Mouse (Mus musculus) effector memory CD4-positive, alpha-beta T cell, adult 7 months (primary cell): ENCODE measurements around the gene S1pr1. TPM values are rescaled to one million over a fixed set of nuclear protein-coding genes. Genes with fewer than 3 reads are reported as not detected.

Source experiments
- polyA plus RNA-seq: library from polyadenylated mRNA; unstranded; fragments of 100-300 nt; shearing (Covaris generic); gene quantifications from one replicate; pipeline ENCODE4 v1.2.1, GENCODE M21; 2017

Gene S1pr1
- 819 TPM for polyA plus RNA-seq

DNA sequence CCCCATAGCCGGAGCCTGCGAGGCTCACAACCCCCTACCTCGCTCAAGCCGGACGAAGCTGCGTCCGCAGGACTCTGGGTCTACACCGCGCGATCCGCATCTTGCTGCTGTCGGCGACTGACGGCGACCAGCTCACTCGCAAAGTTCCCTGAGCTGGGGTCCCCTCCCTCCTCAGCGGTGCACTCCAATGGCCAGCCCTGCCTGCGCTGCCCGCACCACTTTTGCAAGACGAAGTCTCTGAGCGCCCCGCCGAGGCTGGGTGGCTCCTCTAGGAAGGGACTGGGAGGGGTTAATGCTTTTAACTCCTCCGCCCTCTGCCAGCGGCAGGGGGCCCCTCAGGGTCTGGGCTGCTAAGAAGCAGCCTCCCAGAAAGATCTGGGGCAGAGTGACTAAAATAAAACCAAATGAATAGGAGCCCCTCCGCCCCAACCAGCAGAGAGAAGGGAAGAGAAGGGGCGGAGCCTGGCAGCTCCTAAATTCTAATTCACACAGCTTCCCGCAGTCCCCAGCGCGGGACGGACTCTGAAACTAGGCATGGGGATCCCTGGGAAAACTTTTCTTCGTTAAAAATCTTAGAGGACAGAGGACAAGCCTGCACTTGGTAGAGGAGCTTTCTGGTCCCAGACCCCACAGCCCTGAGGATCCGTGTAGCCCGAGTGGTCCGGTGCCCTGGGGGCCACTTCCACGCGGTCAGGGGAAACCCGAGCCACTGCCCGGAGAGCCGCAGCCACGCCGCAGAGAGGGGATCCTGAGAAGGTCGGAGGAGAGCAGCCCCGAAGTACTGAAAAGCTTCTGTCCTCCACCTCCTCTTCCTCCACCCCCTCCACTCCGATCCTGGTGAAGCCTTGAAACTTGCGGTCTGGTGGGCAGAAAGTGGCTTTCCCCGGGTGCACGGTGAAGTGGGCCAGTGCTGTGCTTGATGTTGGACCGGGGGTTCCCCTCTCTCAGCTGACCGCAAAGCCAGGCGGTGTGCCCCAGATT is at the start of gene S1pr1:
Gene S1pr1, minus strand, starts transcription at position 402 of the 981 bp plus-strand sequence.

Other genes starting within 250 kb of the S1pr1 start
- 99.0 TPM for gene Dph5, start 172.8 kb upstream of the S1pr1 start, polyA plus RNA-seq